Mouse (Mus musculus): ENCODE measurements at regions not wholly inside any gene's neighbourhood (a gene's known extent, or its start where the extent isn't known, plus 50 kb on each side); places are given as distances from the start of the nearest gene placed in this dataset.

DNA sequence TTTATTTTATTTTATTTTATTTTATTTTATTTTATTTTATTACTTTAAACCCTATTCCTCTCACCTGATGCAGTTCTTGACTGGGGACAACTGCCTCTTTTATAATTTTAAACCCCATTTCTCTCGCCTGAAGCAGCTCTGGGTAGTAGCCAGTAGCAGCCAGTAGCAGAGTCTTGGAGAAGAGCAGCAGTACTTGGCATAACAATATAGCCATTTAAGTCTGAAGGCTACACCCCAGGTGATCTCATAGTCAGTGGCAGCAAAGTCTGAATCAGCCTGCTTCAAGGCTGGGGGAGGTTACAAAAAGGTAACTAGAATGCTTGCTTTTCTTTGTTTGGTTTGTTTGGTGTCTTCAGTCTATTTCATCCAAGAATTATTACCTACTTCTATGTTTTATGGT, 373.2 kb downstream of the Eepd1 start:
- no peak for DNase-seq (ENCODE audit: low spot score)
- Histone ChIP-seq H3K4me1 (ENCODE audit: insufficient read depth, low read length) (no peaks in the 10 kb centered on the region), H3K27me3 (ENCODE audit: insufficient read depth, low read length) (no peaks in the 10 kb centered on the region), H3K9ac (replicated peaks; ENCODE audit: low read length) (no peak overlapping the region), H3K27ac (no peak overlapping the region), H3K4me3 (ENCODE audit: low read length) (no peak overlapping the region), H3K4me2 (ENCODE audit: low read depth, low read length) (no peak overlapping the region), H3K9me3 (ENCODE audit: low read length) (no peaks in the 10 kb centered on the region), H3K36me3 (ENCODE audit: insufficient read depth, low read length) (no peaks in the 10 kb centered on the region)
- TF ChIP-seq CTCF (IDR thresholded peaks at IDR 0.05; ENCODE audit: low read depth): no peak
- 38% methylated on average over 1 of the region's 1 CpGs for WGBS
- no peak for ATAC-seq

DNA sequence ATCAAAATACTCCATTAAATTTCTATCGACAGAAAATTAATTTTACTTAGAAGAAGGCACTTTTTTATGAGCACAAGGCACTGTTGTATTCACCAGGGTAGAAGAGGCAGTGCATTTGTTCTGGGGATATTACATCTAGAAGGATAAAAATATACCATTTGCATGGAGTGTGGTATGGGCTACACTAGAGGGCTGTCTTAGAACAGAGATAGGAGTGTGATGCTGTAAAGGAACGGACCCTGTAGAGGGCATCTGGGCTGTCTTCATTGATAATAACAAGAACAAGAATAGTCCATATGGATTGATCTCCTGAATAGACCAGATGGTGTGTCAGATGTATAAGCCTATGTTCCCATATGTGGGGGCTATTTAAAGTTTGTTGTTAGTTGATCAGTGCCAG, 388.9 kb downstream of the Eepd1 start:
- no peaks in the 10 kb centered on the region for H3K27me3 ChIP-seq (ENCODE audit: insufficient read depth, low read length)
- no peak overlapping the region for H3K4me3 ChIP-seq (ENCODE audit: low read length)
- WGBS: 66% methylated on average over 2 of the region's 2 CpGs
- ATAC-seq (0 out of 2 replicates have a peak, but pooled peaks have one; percentile 43), DNase-seq (ENCODE audit: low spot score) (peak; percentile 44)
- H3K9ac ChIP-seq (replicated peaks; ENCODE audit: low read length): no peak overlapping the region
- no peaks in the 10 kb centered on the region for H3K4me1 ChIP-seq (ENCODE audit: insufficient read depth, low read length)
- TF ChIP-seq CTCF (IDR thresholded peaks at IDR 0.05; ENCODE audit: low read depth): peak; percentile 51
- no peaks in the 10 kb centered on the region for H3K9me3 ChIP-seq (ENCODE audit: low read length)
- H3K4me2 ChIP-seq (ENCODE audit: low read depth, low read length): no peak overlapping the region
- no peaks in the 10 kb centered on the region for H3K36me3 ChIP-seq (ENCODE audit: insufficient read depth, low read length)
- no peak overlapping the region for H3K27ac ChIP-seq

DNA sequence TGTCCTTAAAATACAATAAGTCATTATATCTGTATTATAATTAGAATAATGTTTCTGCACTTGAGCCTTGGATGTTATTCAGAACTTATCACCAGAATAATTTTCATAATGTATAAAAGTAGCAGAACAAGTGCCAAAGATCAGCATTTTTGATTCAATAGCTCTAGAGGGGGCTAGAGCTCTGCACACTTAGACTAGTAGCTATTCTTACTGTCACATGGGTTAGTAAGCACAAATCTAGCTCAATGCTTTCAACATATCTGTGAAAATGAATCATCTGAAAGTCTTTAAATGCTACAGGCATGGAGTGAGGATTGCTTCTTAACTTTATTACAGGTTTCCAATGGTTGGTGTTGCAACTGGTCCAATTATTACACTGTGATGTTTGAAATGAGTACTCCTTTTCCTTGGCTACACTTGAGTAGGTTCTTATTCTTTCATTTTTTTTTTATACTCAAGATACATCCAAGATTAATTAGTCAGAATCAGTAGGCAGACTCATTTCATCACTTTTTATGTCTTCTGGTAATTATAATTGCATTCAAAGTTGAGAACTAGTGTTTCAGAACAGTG, 415.1 kb downstream of the Eepd1 start:
- H3K4me1 ChIP-seq (ENCODE audit: insufficient read depth, low read length): no peaks in the 10 kb centered on the region
- TF ChIP-seq CTCF (IDR thresholded peaks at IDR 0.05; ENCODE audit: low read depth): peak; percentile 54
- no peak overlapping the region for H3K4me3 ChIP-seq (ENCODE audit: low read length)
- H3K27me3 ChIP-seq (ENCODE audit: insufficient read depth, low read length): no peaks in the 10 kb centered on the region
- H3K36me3 ChIP-seq (ENCODE audit: insufficient read depth, low read length): no peaks in the 10 kb centered on the region
- no peak overlapping the region for H3K27ac ChIP-seq
- H3K9me3 ChIP-seq (ENCODE audit: low read length): no peaks in the 10 kb centered on the region
- no peak overlapping the region for H3K4me2 ChIP-seq (ENCODE audit: low read depth, low read length)
- H3K9ac ChIP-seq (replicated peaks; ENCODE audit: low read length): no peak overlapping the region
- DNase-seq (ENCODE audit: low spot score) (peak; percentile 67), ATAC-seq (peak; percentile 35; the same call in 1 of the 2 replicates)

Small RNA genes lying in the stretch of these regions (microRNA-seq; reads per million reads assigned to microRNA genes)
- 0 reads per million in 2 experiments for gene Gm26190
